Mouse (Mus musculus) c-Kit-negative CD71-positive TER-119-positive erythroid progenitor cells, embryonic 14.5 days (primary cell): ENCODE results near the gene Golim4.
"Not testable (repeated sequence)": the region's sequence is repeated elsewhere in the genome, so short reads cannot be mapped to it uniquely, and the experiment has no call there.

Experiments used
- DNase-seq: peaks from one replicate; pipeline ENCODE4 v3.0.0-alpha.2; 2013; ENCODE audit warnings: low read depth, low spot score

The Golim4 gene

DNA sequence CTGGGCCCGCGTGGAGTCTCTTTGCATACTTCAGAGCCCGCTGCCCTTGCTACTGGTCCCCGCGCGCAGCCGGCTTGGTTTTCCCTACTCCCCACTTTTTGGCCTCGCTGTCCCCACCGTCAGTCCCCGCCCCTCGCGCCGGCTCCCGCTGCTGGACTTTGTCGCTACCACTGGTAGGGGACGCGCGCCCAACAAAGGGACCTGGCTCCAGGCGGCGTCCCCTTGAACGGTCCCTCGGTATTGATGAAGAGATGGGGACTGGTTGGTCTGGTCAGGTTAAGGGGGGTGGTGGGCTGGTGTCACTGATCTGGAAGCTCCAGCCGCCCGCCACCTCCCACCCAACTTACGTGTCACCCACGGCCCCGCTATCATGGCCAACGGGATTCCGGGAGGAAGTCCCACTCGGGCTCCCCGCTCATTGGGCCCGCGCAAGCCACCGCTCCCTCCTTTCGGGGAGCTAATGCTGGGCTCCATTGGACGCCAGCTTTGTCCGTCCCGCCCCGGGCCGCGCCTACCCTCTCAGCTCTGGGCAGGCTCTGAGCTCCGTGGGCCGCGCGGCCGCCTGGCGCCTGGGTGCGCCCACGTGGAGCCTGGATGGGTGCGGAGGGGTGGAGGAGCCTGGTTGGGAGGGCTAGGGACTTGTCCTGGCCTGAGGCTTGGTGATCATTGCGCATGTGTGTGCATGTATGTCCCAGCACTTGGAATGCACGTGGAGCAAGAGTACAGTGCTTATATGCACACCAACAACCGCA, at the start of gene Golim4:
TSS of gene Golim4 (minus strand) at position 399 of the 752 bp plus-strand sequence.
- DNase-seq: peak; percentile 78

DNA sequence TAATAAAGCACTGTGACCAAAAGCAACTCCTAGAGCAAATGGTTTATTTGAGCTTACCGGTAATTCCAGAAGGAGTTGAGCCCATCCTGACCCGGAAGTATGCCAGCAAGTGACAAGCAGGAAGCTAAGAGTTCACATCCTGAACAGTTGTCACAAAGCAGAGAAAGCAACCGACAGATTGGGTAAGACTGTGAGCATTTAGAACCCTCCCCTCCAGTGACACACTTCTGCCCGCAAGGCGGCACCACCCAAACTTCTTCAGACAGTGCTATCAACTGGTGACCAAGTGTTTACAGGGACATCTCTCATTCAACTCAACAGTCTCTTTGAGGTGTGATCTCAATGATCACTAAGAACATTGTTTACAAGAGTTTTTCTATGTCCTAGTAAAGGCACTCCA, 48.9 kb upstream of the Golim4 start:
- no peak for DNase-seq

DNA sequence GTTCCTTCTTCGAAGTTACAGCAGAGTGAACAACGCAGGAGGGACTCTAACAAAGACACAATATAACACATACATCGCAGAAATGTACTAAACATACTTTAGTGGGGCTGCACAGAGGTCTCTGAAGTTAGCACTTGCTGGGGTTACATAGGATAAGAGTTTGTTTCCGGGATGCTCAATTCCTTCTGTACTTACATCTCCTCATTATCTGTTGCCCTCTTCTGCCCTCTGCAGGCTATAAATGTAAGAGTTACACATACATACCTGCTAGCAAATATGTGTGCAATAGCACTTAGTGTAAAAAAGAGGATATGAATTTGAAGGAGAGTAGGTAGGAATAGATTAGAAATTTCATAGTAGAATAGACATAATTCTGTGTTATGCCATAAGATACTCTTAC, 44.4 kb upstream of the Golim4 start:
- DNase-seq: peak; percentile 19

DNA sequence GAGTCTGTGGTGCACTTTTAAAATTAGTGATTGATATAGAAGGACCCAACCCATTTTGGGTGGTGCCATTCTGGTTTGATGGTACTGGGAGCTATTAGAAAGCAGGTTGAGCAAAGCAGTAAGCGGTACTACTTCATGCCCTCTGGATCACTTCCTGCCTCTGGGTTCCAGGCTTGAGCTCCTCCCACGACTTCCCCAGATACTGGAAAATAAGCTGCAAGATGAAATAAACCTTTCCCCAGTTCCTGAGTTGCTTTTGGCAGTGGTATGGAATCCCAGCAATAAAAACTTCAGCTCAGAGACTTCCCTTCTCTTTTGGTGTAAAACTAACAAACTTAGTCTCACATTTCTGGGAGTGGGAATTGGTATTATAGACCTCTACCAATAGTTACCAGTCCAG, 43.7 kb upstream of the Golim4 start:
- no peak for DNase-seq

DNA sequence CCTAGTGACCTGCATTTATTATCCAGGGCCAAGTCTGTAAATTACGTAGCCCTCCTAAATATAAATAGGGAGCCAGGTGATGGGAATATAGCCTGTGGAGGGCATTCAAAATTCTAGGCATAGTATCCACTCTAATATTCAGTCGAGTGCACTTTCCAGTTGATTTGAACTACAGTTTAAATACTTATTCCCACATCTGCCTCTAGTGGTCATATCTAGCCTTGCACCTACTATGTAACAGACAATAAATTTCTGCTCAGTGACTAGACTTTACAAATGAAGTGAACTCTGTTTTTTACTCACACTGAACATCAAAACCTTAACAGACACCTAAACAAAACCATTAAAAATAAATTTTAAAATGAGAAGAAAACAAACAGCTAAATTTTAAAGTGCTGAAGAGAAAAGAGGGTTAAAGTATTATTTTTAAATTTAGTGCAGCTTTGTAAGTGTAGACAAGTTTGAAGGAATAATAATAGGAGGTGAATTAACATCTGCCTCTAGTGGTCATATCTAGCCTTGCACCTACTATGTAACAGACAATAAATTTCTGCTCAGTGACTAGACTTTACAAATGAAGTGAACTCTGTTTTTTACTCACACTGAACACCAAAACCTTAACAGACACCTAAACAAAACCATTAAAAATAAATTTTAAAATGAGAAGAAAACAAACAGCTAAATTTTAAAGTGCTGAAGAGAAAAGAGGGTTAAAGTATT, 24.4 kb upstream of the Golim4 start:
- not testable (repeated sequence) for DNase-seq

DNA sequence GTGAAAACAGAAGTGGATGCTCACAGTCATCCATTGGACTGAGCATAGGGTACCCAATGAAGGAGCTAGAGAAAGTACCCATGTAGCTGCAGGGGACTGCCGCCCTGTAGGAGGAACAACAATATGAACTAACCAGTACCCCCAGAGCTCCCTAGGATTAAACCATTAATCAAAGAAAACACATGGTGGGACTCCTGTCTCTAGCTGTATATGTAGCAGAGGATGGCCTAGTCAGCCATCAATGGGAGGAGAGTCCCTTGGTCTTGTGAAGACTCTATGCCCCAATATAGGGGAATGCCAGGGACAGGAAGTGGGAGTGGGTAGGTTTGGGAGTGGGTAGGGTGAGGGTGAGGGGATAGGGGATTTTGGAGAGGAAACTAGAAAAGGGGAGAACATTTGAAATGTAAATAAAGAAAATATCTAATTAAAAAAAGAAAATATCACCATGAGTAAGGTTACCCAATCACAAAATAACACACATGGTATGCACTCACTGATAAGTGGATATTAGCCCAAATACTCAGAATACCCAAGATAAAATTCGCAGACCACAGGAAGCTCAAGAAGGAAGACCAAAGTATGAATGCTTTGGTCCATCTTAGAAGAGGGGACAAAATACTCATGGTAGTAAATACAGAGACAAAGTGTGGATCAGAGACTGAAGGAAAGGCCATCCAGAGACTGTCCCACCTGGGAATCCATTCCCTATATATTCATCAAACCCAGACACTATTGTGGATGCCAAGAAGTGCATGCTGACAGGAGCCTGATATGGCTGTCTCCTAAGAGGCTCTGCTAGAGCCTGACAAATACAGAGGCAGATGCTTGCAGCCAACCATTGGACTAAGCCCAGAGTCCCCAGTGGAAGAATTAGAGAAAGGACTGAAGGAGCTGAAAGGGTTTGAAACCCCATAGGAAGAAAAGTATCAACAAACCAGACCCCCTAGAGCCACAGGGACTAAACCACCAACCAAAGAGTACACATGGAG, 6.3 kb upstream of the Golim4 start:
- DNase-seq: not testable (repeated sequence)

DNA sequence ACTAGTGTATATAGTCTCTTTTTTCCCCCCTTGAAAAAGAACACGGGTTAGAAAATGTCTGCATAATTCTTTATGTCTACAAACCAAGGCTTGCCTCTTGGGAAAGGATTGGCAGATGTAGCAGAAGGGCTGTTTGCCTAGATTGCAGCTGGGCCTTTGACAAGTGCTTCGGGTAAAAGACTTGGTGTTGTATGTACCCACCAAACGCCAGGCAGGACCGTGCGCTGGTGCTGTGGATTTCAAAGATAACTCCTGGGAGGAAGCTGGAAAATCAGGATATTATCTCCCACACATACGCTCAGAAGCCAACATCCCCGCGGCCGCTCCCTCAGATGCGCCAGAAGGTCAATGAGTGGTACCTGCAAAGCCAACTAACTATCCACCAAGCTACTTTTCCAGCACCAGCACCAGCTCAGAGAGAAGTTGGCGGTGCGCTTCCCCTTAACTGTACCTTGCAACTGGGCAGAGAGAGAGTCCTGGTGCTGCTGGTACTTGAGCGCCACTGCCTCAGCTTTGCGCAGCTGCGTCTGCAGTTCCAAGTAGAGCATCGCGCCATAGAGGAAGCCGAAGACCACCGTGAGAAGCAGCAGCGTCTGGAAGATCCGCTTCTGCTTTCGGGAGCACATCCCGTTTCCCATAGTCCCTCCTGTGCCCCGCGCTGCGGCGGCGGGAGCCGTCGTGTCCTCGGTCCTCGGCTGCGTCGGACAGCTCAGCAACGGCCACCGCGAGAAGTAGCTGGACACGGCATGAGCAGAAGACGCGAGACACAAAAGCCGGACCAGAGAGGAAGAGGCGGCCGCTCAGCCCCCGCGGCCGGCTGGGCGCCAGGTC, 873 bp downstream of the Golim4 start:
- no peak for DNase-seq

DNA sequence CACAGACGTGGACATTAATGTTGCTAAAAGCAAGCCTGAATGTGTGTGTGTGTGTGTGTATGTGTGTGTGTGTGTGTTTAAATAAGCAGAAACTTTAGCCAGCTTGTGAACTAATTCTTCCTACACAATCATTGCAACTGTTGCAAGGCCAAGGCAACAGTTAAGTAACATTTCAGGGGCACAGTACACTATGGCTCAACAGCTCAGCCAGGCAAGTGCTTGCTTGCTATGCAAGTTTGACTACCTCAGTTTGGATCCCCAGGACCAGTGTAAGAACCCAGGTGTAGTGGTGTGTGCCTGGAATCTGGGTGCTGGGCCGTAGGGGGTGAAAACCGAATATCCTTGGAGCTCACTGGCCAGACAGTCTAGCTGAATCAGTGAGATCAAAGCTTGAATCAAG, 2.6 kb downstream of the Golim4 start:
- no peak for DNase-seq

DNA sequence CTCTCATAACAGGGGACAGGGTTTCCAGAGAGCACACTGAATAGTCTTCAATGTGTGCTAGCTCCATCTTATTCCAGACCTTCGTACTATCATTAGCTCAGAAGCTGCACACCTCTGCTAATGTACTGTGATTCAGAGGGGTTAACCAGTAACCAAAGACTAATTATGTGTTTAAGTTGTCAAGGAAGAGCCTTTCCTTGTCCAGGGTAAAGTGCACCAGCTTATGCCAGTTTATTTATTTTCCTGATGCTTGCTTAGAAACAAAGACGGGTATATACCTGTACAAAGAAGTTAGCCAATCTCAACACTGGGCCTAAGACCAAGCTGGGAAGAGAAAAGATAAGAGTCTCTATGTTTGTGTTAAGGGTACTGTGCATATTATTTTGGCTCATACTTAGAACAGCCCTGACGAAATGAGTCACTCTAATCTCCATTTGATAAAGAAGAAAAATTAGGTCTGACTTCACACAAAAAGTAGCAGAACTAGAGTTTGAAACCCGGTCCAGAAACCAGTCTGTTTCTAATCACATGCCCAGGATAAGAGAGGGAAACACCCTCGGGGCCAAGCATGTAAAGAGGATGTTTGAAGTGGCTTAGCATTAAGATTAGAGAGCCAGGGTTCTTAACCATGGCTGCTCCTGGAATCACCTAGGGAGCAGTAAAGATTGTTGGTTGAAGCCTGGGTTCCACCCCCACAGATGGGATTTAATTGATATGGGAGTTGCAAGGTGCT, 4.3 kb downstream of the Golim4 start:
- no peak for DNase-seq

DNA sequence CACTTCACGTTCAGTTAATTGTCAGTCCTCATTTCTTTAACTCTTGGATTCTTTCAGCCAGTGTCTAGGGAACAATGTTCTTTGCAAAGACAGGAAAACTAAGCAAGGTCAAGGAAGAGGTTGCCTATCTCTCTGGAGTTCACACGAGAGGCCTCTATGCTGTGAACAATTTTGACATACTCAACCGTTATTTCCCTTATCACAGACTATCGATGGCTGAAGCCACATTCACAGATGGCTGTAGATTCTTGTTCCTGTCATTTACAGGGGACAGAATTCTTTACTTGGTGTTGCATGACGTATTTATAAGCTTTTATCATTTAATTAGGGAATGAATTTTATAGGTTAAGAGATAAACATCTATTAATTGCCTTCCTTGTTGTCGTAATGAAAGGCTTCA, 5.9 kb downstream of the Golim4 start:
- DNase-seq: no peak

DNA sequence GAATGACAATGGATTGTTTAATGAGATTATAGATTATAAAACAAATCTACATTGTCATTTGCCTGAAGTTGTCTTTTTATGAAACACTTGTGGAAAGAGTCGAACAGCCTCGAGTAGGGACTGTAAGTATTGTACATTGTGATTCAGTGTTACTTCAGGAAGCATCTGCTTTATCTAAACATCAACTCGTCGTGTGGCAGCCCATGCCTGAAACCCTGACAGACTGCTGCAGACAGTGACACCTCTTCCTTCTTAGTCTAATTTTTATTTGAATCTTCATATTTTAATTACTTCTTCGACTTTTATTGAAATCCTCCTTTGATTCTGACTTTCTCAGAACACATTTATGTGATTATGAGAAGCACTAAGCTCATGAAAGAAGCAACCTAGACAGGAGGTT, 7.4 kb downstream of the Golim4 start:
- no peak for DNase-seq

DNA sequence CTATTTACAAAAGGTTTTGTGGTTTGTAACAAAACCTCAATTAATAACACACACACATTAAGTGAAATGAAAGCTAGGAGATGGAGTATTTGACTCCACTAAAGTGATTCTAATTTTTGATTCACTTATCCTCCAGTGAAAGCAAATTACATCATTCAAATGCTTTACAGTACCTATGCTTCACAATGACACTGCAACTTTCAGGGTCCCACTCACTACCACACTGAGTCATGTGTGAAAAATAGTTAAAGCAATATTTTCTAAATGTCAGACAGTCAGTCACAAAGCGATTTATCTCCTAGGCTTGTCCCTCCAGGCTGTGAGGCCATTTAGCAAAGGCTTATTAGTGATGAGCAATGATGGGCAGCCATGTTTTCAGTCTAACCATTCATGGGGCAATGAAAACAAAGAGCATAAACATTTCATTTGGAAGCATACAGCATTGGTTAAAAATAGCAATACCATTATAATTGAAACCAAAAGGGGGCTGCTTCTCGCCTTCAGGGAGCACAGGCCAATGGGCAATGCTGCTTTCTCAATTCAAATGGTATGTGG, 8.1 kb downstream of the Golim4 start:
- no peak for DNase-seq

DNA sequence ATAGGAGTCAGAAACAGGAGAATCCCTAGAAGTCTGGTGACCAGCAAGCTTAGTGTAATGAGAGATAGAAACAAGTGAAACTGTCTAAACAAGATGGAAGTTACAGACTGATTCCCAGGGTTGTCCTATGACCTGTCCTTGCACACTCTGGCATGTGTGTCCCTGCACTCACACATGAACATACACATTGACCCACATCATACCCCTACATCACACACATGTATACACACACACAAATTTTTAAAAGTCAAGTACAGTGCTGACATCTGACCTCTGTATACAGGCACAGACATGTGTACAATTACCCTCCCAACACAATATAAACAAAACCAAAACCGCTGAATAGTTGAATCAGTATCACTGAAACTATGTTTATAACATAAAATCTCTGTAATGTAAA, 8.7 kb downstream of the Golim4 start:
- no peak for DNase-seq

DNA sequence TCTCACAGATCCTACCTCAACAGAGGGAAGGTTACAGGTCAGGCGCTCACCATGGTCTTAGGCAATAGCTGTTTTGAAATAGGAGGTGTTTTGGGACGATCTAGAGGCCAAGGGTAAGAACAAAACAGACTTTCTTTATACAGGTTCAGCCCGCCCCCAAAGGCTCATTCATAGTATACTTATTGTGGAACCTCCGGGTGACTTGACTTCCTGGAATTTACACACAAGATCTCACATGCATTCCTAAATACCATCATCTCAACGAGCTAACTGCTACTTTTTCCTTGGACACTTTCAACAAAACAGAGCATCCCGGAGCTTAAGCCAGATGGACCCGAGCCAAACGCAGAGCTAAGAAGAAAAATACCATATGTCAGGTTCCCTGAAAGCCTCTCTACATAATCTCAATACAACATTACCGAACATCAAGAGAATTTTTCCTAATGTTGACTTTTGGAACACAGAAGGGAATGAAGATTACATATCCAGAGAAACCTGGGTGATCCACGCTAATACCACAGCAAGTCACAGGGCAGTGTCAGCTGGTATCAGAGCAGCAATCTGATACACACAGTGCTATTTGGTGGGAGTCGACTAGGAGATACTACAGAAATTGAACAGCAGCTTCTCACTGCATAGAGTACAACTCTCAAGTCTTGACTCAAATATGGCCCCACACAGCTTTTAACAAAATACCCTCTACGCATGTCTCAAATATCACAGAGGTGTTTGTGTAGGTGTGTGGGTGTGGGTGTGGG, 14.3 kb downstream of the Golim4 start:
- DNase-seq: no peak

DNA sequence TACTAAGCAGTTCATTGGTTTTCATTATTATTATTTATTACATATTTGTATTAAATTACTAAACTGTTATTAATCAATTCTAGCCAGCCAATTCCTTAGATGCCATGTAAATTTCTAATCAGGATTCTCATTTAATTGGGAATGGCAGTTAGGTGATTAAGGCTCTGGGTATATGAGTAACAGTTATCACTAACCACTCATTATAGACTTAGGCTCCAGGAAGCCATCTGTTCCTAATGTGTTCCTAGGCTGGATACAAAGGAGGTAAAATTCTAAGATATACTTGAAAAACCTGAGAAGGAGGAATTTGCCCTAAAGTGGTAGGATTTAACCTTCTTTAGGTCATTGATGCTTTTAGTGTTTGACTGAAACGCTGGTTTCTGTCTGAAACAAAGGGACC, 14.9 kb downstream of the Golim4 start:
- no peak for DNase-seq

DNA sequence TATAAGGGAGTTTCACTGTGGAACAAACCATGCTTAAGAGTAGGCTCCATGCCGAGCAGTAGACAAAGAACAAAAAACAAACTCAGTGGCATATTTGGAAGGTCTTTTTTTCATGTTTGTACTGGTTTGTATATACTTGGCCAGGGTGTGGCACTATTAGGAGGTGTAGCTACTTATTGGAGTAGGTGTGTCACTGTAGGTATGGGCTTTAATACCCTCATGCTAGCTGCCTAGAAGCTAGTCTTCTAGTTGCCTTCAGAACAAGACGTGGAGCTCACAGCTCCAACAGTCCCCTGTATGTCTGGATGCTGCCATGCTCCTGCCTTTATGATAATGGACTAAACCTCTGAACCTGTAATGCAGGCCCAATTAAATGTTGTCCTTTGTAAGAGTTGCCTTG, 20.6 kb downstream of the Golim4 start:
- DNase-seq: no peak

DNA sequence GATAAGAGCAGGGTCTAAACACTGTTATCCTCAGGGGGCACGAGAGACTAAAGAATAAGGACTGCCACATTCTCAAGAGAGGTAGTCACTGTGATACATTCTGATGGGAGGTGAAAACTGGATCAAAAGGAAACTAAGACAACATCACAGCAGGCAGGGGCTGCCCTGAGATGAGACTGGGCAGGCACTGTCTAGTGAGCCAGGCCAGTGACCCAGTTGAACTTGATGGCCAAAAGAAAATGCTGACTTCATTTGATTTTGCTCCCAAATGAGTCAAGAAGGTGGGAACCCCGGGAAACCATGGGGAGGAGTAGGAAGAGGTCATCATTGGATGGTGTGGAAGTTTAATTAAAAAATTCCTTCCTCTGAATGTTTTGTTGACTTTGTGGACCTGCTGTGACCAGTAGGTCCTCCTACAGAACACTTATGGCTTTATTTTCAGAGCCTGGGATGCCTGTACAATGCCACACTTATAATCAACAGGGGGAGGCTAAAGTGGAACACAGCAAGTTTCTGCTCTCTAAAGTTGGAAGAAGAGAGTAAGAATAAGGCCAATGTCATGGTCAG, 26.0 kb downstream of the Golim4 start:
- DNase-seq: no peak

DNA sequence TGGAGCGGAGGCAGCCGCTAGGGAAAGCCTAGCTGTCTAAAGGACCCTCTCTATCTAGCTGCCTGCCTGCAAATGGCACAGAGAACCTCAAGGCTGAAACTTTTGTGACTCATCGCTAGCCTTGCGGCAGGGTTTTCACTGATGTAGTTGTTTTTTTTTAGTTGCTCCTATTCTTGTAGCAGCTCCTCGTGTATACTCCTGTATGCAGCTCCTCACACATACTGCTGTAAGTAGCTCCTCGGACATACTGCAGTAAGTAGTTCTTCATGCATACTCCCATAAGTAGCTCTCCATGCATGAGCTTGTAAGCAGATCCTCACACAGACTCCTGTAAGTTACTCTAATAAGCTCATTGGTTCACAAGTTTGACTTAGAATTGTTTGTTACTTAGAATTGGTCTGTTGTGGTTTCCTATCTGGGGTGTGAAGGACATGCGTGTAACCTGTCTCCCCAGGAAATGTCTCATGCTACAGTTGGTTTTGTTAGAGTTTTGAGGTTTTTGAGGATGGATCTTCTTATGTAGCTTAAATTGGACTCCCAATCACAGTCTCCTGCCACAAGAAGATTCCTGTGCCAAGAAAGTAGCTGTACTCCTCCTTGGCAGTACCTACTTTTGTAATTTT, 26.7 kb downstream of the Golim4 start:
- DNase-seq: no peak

DNA sequence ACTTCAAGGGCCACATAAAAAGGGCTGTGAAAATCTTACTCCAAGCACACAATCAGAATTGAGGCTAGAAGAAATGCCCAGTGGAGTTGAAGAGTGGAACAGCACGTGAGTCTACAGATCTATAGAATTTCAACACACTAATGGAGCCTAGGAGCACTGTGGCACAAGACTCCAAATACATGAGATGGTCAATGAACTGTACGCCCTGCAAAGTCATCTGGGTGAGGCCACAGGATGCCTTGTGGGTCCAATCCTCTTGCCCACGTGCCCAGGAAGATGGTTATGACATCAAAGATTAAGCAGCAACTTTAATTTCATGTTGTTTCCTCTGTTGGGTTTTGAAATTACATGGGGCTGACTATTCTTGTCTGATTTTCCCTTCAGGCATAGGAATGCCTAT, 30.4 kb downstream of the Golim4 start:
- DNase-seq: no peak
